8 mouse cellular contexts compared by ENCODE assay signal in genomic region chr2:163658941-163659340, GRCm38 (mm10). TPM values are rescaled to one million over a fixed set of nuclear protein-coding genes. Genes with fewer than 3 reads are reported as not detected.
DNase-seq lines count a peak whose midpoint lies in the region; ATAC-seq and TF ChIP-seq lines count a peak whose summit lies in the region.

No protein-coding gene starts in this region.

- peak overlapping the region; percentile 99 for H3K4me3 ChIP-seq in layer of hippocampus, adult 2 months
- H3K4me3 ChIP-seq in brown adipose tissue, adult 24 weeks (ENCODE audit: insufficient read depth, low read depth, low read length) = peak overlapping the region; percentile 96
- H3K4me3 ChIP-seq in heart, embryonic 14.5 days (ENCODE audit: control insufficient read depth in 1 of 2, insufficient read depth in 1 of 2, low read depth in 1 of 2, low read length in 2 of 2) = peak overlapping the region; percentile 85 to 91
- H3K4me3 ChIP-seq in midbrain, embryonic 14.5 days (replicated peaks; ENCODE audit: low read depth, low read length) = peak overlapping the region; percentile 76

- H3K4me1 ChIP-seq in brown adipose tissue, adult 24 weeks (ENCODE audit: control insufficient read depth, insufficient read depth, insufficient read length, low read length) = peaks cover 25% of the 10 kb centered on the region
- H3K4me1 ChIP-seq in heart, embryonic 14.5 days (ENCODE audit: control insufficient read depth in 2 of 2, insufficient read depth in 2 of 2, low read length in 2 of 2) = peaks cover 16 to 44% of the 10 kb centered on the region in 2 experiments
- peaks cover 17% of the 10 kb centered on the region for H3K4me1 ChIP-seq in midbrain, embryonic 14.5 days (ENCODE audit: control insufficient read depth, insufficient read depth, low read length)

- peaks cover under 1% of the 10 kb centered on the region; the same call in 1 of the 2 replicates for H3K36me3 ChIP-seq in heart, embryonic 14.5 days (ENCODE audit: control insufficient read depth, insufficient read depth, low read length)
- H3K36me3 ChIP-seq in midbrain, embryonic 14.5 days (ENCODE audit: control insufficient read depth, insufficient read depth, low read length) = no peaks in the 10 kb centered on the region

- no peak for TF ChIP-seq CTCF in layer of hippocampus, adult 2 months (conservative IDR thresholded peaks at IDR 0.05)

- H3K4me2 ChIP-seq in heart, embryonic 14.5 days (ENCODE audit: low read length) = peak overlapping the region; percentile 73
- H3K4me2 ChIP-seq in midbrain, embryonic 14.5 days (ENCODE audit: low read length) = peak overlapping the region; percentile 56

- ATAC-seq in heart, embryonic 14.5 days (ENCODE audit: insufficient number of reproducible peaks, insufficient read depth, low FRiP score, low read depth) = no peak
- no peak for ATAC-seq in midbrain, embryonic 14.5 days (ENCODE audit: low FRiP score, low TSS enrichment)

- H3K9me3 ChIP-seq in heart, embryonic 14.5 days (ENCODE audit: control insufficient read depth, low read length) = no peaks in the 10 kb centered on the region
- H3K9me3 ChIP-seq in midbrain, embryonic 14.5 days (ENCODE audit: control insufficient read depth, low read length) = no peaks in the 10 kb centered on the region

- peak overlapping the region; percentile 92 for H3K9ac ChIP-seq in heart, embryonic 14.5 days (ENCODE audit: low read length)
- H3K9ac ChIP-seq in midbrain, embryonic 14.5 days (replicated peaks; ENCODE audit: low read length) = peak overlapping the region; percentile 79

- H3K27me3 ChIP-seq in heart, embryonic 14.5 days (ENCODE audit: control insufficient read depth, insufficient read depth, low read length) = no peaks in the 10 kb centered on the region
- no peaks in the 10 kb centered on the region for H3K27me3 ChIP-seq in midbrain, embryonic 14.5 days (ENCODE audit: control insufficient read depth, insufficient read depth, low read length)

- no peak for DNase-seq in layer of hippocampus, adult 2 months (ENCODE audit: low spot score in 2 of 2)
- DNase-seq in layer of hippocampus, postnatal 36 days = no peak
- DNase-seq in kidney, postnatal 25 days = peak; percentile 54 to 66
- no peak for DNase-seq in midbrain, embryonic 14.5 days
- no peak for DNase-seq in ovary, postnatal 14 days (ENCODE audit: low spot score)
- no peak for DNase-seq in thymus, postnatal 4 days

- under 1% methylated on average over 8 of the region's 8 CpGs for WGBS in heart, embryonic 14.5 days
- WGBS in midbrain, embryonic 14.5 days = under 1% methylated on average over 8 of the region's 8 CpGs

- H3K27ac ChIP-seq in layer of hippocampus, adult 2 months = peak overlapping the region; percentile 98
- peak overlapping the region; percentile 72 for H3K27ac ChIP-seq in brown adipose tissue, adult 24 weeks (replicated peaks; ENCODE audit: low read depth, low read length)
- H3K27ac ChIP-seq in heart, embryonic 14.5 days (replicated peaks in 1 of 2; ENCODE audit: control insufficient read depth in 1 of 2, insufficient read depth in 1 of 2, low read depth in 2 of 2, low read length in 2 of 2) = peak overlapping the region; percentile 61 to 86
- peak overlapping the region; percentile 84 for H3K27ac ChIP-seq in midbrain, embryonic 14.5 days (replicated peaks; ENCODE audit: low read depth, low read length)

RNA-seq across cellular contexts. Expression of gene Pkig, which starts 0.8 kb away (rescaled TPM):
- 10 to 100 TPM; 93.7 to 93.9 TPM for total RNA-seq in layer of hippocampus, adult 2 months (2021)
- 10 to 100 TPM; 86.8 to 92.5 TPM for total RNA-seq in layer of hippocampus, postnatal 36 days (2021)
- 9.5 and 19.7 TPM in 2 replicates for polyA plus RNA-seq in brown adipose tissue, adult 24 weeks (2012; ENCODE audit: insufficient read depth, insufficient read length, missing spikeins)
- 324 and 359 TPM in 2 replicates for polyA plus RNA-seq in heart, embryonic 14.5 days (2014; fragmentation: Nextera tagmentation; extraction: Ambion mirVana)
- 115 and 128 TPM in 2 replicates for polyA plus RNA-seq in midbrain, embryonic 14.5 days (2014; fragmentation: Nextera tagmentation; extraction: Ambion mirVana)

RNA-seq across cellular contexts. Expression of gene Serinc3, which starts 14.0 kb away (rescaled TPM):
- 100 to 1,000 TPM; 198 to 204 TPM for total RNA-seq in layer of hippocampus, adult 2 months (2021)
- 100 to 1,000 TPM; 177 to 202 TPM for total RNA-seq in layer of hippocampus, postnatal 36 days (2021)
- polyA plus RNA-seq in brown adipose tissue, adult 24 weeks (2012; ENCODE audit: insufficient read depth, insufficient read length, missing spikeins) = 113 and 134 TPM in 2 replicates
- 76.5 and 79.0 TPM in 2 replicates for polyA plus RNA-seq in heart, embryonic 14.5 days (2014; fragmentation: Nextera tagmentation; extraction: Ambion mirVana)
- polyA plus RNA-seq in midbrain, embryonic 14.5 days (2014; fragmentation: Nextera tagmentation; extraction: Ambion mirVana) = 30.9 and 39.3 TPM in 2 replicates

RNA-seq across cellular contexts. Expression of gene Ttpal, which starts 56.8 kb away (rescaled TPM):
- total RNA-seq in layer of hippocampus, adult 2 months (2021) = 10 to 100 TPM; 49.0 to 50.4 TPM
- 10 to 100 TPM; 53.0 to 54.7 TPM for total RNA-seq in layer of hippocampus, postnatal 36 days (2021)
- 4.8 and 5.8 TPM in 2 replicates for polyA plus RNA-seq in brown adipose tissue, adult 24 weeks (2012; ENCODE audit: insufficient read depth, insufficient read length, missing spikeins)
- 23.7 and 24.2 TPM in 2 replicates for polyA plus RNA-seq in heart, embryonic 14.5 days (2014; fragmentation: Nextera tagmentation; extraction: Ambion mirVana)
- 39.5 and 60.6 TPM in 2 replicates for polyA plus RNA-seq in midbrain, embryonic 14.5 days (2014; fragmentation: Nextera tagmentation; extraction: Ambion mirVana)

Comparison
In these comparisons a context has a peak if more than half of its experiments do, and no peak if none do; other contexts are left out.
1. DNase-seq: peak in kidney, postnatal 25 days (2 of 2); none in layer of hippocampus, adult 2 months (0 of 2), layer of hippocampus, postnatal 36 days (0 of 2), midbrain, embryonic 14.5 days (single experiment), ovary, postnatal 14 days (single experiment) and thymus, postnatal 4 days (single experiment).
2. Peak in every context shown above with its lines, with median percentiles within 50 percentile points of each other: H3K27ac ChIP-seq and H3K4me3 ChIP-seq.